Mouse (Mus musculus): Measurements from ENCODE around the gene Ltk. TPM values are rescaled to one million over a fixed set of nuclear protein-coding genes. Genes with fewer than 3 reads are reported as not detected.

Gene Ltk
- polyA plus RNA-seq, 1 experiment: 15.0 TPM

- Histone ChIP-seq H3K36me3 (ENCODE audit: control insufficient read depth, insufficient read depth, low read length) (no peaks in the 10 kb centered on the region), H3K27ac (ENCODE audit: insufficient read depth, low read length) (no peak overlapping the region), H3K4me3 (ENCODE audit: extremely low read depth, insufficient read depth, insufficient read length) (no peak overlapping the region), H3K4me1 (ENCODE audit: control insufficient read depth, insufficient read depth, insufficient read length) (peaks cover 7% of the 10 kb centered on the region), H3K27me3 (ENCODE audit: control insufficient read depth, insufficient read depth, low read length) (peaks cover 13% of the 10 kb centered on the region)
- TF ChIP-seq POLR2A (IDR thresholded peaks at IDR 0.05; ENCODE audit: low read depth, low read length): no peak
- TF ChIP-seq CTCF (IDR thresholded peaks at IDR 0.05; ENCODE audit: extremely low read depth, insufficient read depth, insufficient read length, insufficient replicate concordance): no peak
- no peak for DNase-seq (ENCODE audit: low read depth in 1 of 2, low spot score in 2 of 2)
- WGBS: 86% methylated on average over 10 of the region's 10 CpGs
Measured at GRCm38 (mm10) chr2:119802767-119803617, 42.8 kb upstream of the Ltk start.

GRCm38 (mm10) chr2:119800876-119801846 is 40.9 kb upstream of the Ltk start:
- H3K4me3 ChIP-seq (ENCODE audit: extremely low read depth, insufficient read depth, insufficient read length): no peak overlapping the region
- H3K27ac ChIP-seq (ENCODE audit: insufficient read depth, low read length): no peak overlapping the region
- TF ChIP-seq POLR2A (IDR thresholded peaks at IDR 0.05; ENCODE audit: low read depth, low read length) (no peak), CTCF (IDR thresholded peaks at IDR 0.05; ENCODE audit: extremely low read depth, insufficient read depth, insufficient read length, insufficient replicate concordance) (no peak)
- 64% methylated on average over 15 of the region's 15 CpGs for WGBS
- peaks cover 7% of the 10 kb centered on the region for H3K4me1 ChIP-seq (ENCODE audit: control insufficient read depth, insufficient read depth, insufficient read length)
- peaks cover 13% of the 10 kb centered on the region for H3K27me3 ChIP-seq (ENCODE audit: control insufficient read depth, insufficient read depth, low read length)
- DNase-seq (ENCODE audit: low read depth in 1 of 2, low spot score in 2 of 2): no peak
- no peaks in the 10 kb centered on the region for H3K36me3 ChIP-seq (ENCODE audit: control insufficient read depth, insufficient read depth, low read length)

GRCm38 (mm10) chr2:119799961-119800550 is 39.8 kb upstream of the Ltk start:
- H3K4me1 ChIP-seq (ENCODE audit: control insufficient read depth, insufficient read depth, insufficient read length): peaks cover 7% of the 10 kb centered on the region
- TF ChIP-seq CTCF (IDR thresholded peaks at IDR 0.05; ENCODE audit: extremely low read depth, insufficient read depth, insufficient read length, insufficient replicate concordance): no peak
- no peak for TF ChIP-seq POLR2A (IDR thresholded peaks at IDR 0.05; ENCODE audit: low read depth, low read length)
- H3K27ac ChIP-seq (ENCODE audit: insufficient read depth, low read length): no peak overlapping the region
- 2% methylated on average over 26 of the region's 27 CpGs for WGBS
- H3K27me3 ChIP-seq (ENCODE audit: control insufficient read depth, insufficient read depth, low read length): peaks cover 13% of the 10 kb centered on the region
- H3K36me3 ChIP-seq (ENCODE audit: control insufficient read depth, insufficient read depth, low read length): no peaks in the 10 kb centered on the region
- DNase-seq (ENCODE audit: low read depth in 1 of 2, low spot score in 2 of 2): peak in 1 of 2 experiments; percentile 13
- peak overlapping the region; percentile 59 for H3K4me3 ChIP-seq (ENCODE audit: extremely low read depth, insufficient read depth, insufficient read length)

- TF ChIP-seq CTCF (IDR thresholded peaks at IDR 0.05; ENCODE audit: extremely low read depth, insufficient read depth, insufficient read length, insufficient replicate concordance) (no peak), POLR2A (IDR thresholded peaks at IDR 0.05; ENCODE audit: low read depth, low read length) (no peak)
- Histone ChIP-seq H3K4me1 (ENCODE audit: control insufficient read depth, insufficient read depth, insufficient read length) (peaks cover 7% of the 10 kb centered on the region), H3K27me3 (ENCODE audit: control insufficient read depth, insufficient read depth, low read length) (peaks cover 13% of the 10 kb centered on the region), H3K4me3 (ENCODE audit: extremely low read depth, insufficient read depth, insufficient read length) (peak overlapping the region; percentile 59), H3K36me3 (ENCODE audit: control insufficient read depth, insufficient read depth, low read length) (no peaks in the 10 kb centered on the region), H3K27ac (ENCODE audit: insufficient read depth, low read length) (no peak overlapping the region)
- WGBS: under 1% methylated on average over 44 of the region's 89 CpGs
- DNase-seq (ENCODE audit: low read depth in 1 of 2, low spot score in 2 of 2): peak in 1 of 2 experiments; percentile 17
Measured at GRCm38 (mm10) chr2:119799181-119799960, 39.1 kb upstream of the Ltk start.

- TF ChIP-seq CTCF (IDR thresholded peaks at IDR 0.05; ENCODE audit: extremely low read depth, insufficient read depth, insufficient read length, insufficient replicate concordance) (peak; percentile 41; the same call in 1 of the 2 replicates), POLR2A (IDR thresholded peaks at IDR 0.05; ENCODE audit: low read depth, low read length) (no peak)
- peak in 1 of 2 experiments; percentile 31 for DNase-seq (ENCODE audit: low read depth in 1 of 2, low spot score in 2 of 2)
- no peak overlapping the region for H3K27ac ChIP-seq (ENCODE audit: insufficient read depth, low read length)
- H3K4me3 ChIP-seq (ENCODE audit: extremely low read depth, insufficient read depth, insufficient read length): no peak overlapping the region
- H3K4me1 ChIP-seq (ENCODE audit: control insufficient read depth, insufficient read depth, insufficient read length): peaks cover 7% of the 10 kb centered on the region
- 15% methylated on average over 13 of the region's 13 CpGs for WGBS
- peaks cover 13% of the 10 kb centered on the region for H3K27me3 ChIP-seq (ENCODE audit: control insufficient read depth, insufficient read depth, low read length)
- H3K36me3 ChIP-seq (ENCODE audit: control insufficient read depth, insufficient read depth, low read length): no peaks in the 10 kb centered on the region
Measured at GRCm38 (mm10) chr2:119798246-119798927, 38.2 kb upstream of the Ltk start.

Data from spleen, adult 2 months (tissue).